Mouse (Mus musculus): Measurements from ENCODE around the gene Uox. TPM values are rescaled to one million over a fixed set of nuclear protein-coding genes. Genes with fewer than 3 reads are reported as not detected.

The Uox gene
- total RNA-seq, 2 experiments from 2014 or later: 0.32 TPM; not detected in 1

Other genes with a start within 250 kb of the Uox start
- gene Ssx2ip, start 165.8 kb upstream of the Uox start, total RNA-seq (2021): 10 to 100 TPM; 16.2 to 17.5 TPM
- 1 to 10 TPM; 6.5 to 7.4 TPM for gene Ctbs, start 120.6 kb upstream of the Uox start, total RNA-seq (2021)
- gene Spata1, start 70.7 kb upstream of the Uox start, total RNA-seq (2021): 1 to 10 TPM; 2.0 to 2.4 TPM
- gene Gng5, start 70.6 kb upstream of the Uox start, total RNA-seq (2021): 100 to 1,000 TPM; 278 TPM
- gene Rpf1, start 49.0 kb upstream of the Uox start, total RNA-seq (2021): 10 to 100 TPM; 15.2 to 17.8 TPM
- not detected for gene Dnase2b, start 45.2 kb downstream of the Uox start, total RNA-seq (2021)
- under 1 TPM in 1 of 2 experiments, not detected in 1; 0.16 TPM for gene 4930503B20Rik, start 80.9 kb downstream of the Uox start, total RNA-seq (2021)
- under 1 TPM; 0.66 to 0.77 TPM for gene Samd13, start 115.2 kb downstream of the Uox start, total RNA-seq (2021)
- 10 to 100 TPM; 60.2 to 64.4 TPM for gene Prkacb, start 242.6 kb downstream of the Uox start, total RNA-seq (2021)